Mouse (Mus musculus): ENCODE measurements at regions not wholly inside any gene's neighbourhood (a gene's known extent, or its start where the extent isn't known, plus 50 kb on each side); places are given as distances from the start of the nearest gene placed in this dataset.

DNA sequence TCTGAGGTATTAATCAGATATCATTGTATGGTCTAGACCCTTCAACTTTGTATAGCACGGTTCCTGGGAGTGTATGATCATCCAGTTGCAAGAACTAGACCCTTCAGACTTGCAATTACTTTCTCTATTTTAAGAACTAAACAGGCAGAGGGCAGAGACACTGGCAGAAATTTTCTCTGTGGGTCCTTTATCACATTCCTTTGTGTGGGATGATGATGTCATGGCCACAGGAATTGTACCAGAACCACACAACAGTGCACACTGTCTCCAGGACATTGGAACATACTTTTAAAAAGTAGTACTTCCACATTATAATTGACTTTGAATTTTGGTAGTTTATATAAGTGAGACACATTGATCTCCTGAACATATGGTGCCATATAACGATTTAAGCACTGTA lies 674.2 kb downstream of the Rfpl4b start:
- Histone ChIP-seq H3K36me3 (ENCODE audit: control insufficient read depth, insufficient read depth, low read length) (no peaks in the 10 kb centered on the region), H3K27ac (ENCODE audit: low read depth, low read length) (no peak overlapping the region), H3K9ac (ENCODE audit: low read depth, low read length) (no peak overlapping the region), H3K9me3 (replicated peaks; ENCODE audit: control insufficient read depth, low read length) (no peaks in the 10 kb centered on the region), H3K27me3 (ENCODE audit: control insufficient read depth, insufficient read depth, low read length) (no peaks in the 10 kb centered on the region), H3K4me3 (ENCODE audit: low read depth, low read length) (no peak overlapping the region), H3K4me1 (ENCODE audit: control insufficient read depth, insufficient read depth, low read length) (no peaks in the 10 kb centered on the region), H3K4me2 (no peak overlapping the region)
- no peak for ATAC-seq (replicated peaks; ENCODE audit: insufficient number of reproducible peaks, low FRiP score, low TSS enrichment)
- 76% methylated on average over 2 of the region's 2 CpGs for WGBS (ENCODE audit: insufficient replicate concordance)

- ATAC-seq (replicated peaks; ENCODE audit: insufficient number of reproducible peaks, low FRiP score, low TSS enrichment), result no peak
- no peak overlapping the region for H3K4me2 ChIP-seq
- no peaks in the 10 kb centered on the region for H3K9me3 ChIP-seq (replicated peaks; ENCODE audit: control insufficient read depth, low read length)
- H3K4me3 ChIP-seq (ENCODE audit: low read depth, low read length), result no peak overlapping the region
- no peak overlapping the region for H3K27ac ChIP-seq (ENCODE audit: low read depth, low read length)
- H3K9ac ChIP-seq (ENCODE audit: low read depth, low read length), result no peak overlapping the region
- no peaks in the 10 kb centered on the region for H3K27me3 ChIP-seq (ENCODE audit: control insufficient read depth, insufficient read depth, low read length)
- H3K4me1 ChIP-seq (ENCODE audit: control insufficient read depth, insufficient read depth, low read length), result no peaks in the 10 kb centered on the region
- H3K36me3 ChIP-seq (ENCODE audit: control insufficient read depth, insufficient read depth, low read length), result no peaks in the 10 kb centered on the region
Measured at GRCm38 (mm10) chr10:38139196-38139595, 682.4 kb downstream of the Rfpl4b start.

- Histone ChIP-seq H3K4me1 (ENCODE audit: control insufficient read depth, insufficient read depth, low read length) (no peaks in the 10 kb centered on the region), H3K9ac (ENCODE audit: low read depth, low read length) (no peak overlapping the region), H3K27me3 (ENCODE audit: control insufficient read depth, insufficient read depth, low read length) (no peaks in the 10 kb centered on the region), H3K36me3 (ENCODE audit: control insufficient read depth, insufficient read depth, low read length) (no peaks in the 10 kb centered on the region), H3K4me3 (ENCODE audit: low read depth, low read length) (no peak overlapping the region), H3K27ac (ENCODE audit: low read depth, low read length) (no peak overlapping the region), H3K9me3 (replicated peaks; ENCODE audit: control insufficient read depth, low read length) (no peaks in the 10 kb centered on the region), H3K4me2 (no peak overlapping the region)
- ATAC-seq (replicated peaks; ENCODE audit: insufficient number of reproducible peaks, low FRiP score, low TSS enrichment), result no peak; the same call in 1 of the 2 replicates
- 63% methylated on average over 3 of the region's 3 CpGs for WGBS (ENCODE audit: insufficient replicate concordance)
Measured at GRCm38 (mm10) chr10:38121911-38122573, 699.5 kb downstream of the Rfpl4b start.

- Histone ChIP-seq H3K27me3 (ENCODE audit: control insufficient read depth, insufficient read depth, low read length) (no peaks in the 10 kb centered on the region), H3K4me3 (ENCODE audit: low read depth, low read length) (no peak overlapping the region), H3K9me3 (replicated peaks; ENCODE audit: control insufficient read depth, low read length) (no peaks in the 10 kb centered on the region), H3K36me3 (ENCODE audit: control insufficient read depth, insufficient read depth, low read length) (no peaks in the 10 kb centered on the region), H3K4me1 (ENCODE audit: control insufficient read depth, insufficient read depth, low read length) (no peaks in the 10 kb centered on the region), H3K9ac (ENCODE audit: low read depth, low read length) (no peak overlapping the region), H3K27ac (ENCODE audit: low read depth, low read length) (no peak overlapping the region), H3K4me2 (no peak overlapping the region)
- no peak for ATAC-seq (replicated peaks; ENCODE audit: insufficient number of reproducible peaks, low FRiP score, low TSS enrichment)
- 59% methylated on average over 1 of the region's 1 CpGs for WGBS (ENCODE audit: insufficient replicate concordance)
Measured at GRCm38 (mm10) chr10:38118601-38119000, 703.0 kb downstream of the Rfpl4b start.

DNA sequence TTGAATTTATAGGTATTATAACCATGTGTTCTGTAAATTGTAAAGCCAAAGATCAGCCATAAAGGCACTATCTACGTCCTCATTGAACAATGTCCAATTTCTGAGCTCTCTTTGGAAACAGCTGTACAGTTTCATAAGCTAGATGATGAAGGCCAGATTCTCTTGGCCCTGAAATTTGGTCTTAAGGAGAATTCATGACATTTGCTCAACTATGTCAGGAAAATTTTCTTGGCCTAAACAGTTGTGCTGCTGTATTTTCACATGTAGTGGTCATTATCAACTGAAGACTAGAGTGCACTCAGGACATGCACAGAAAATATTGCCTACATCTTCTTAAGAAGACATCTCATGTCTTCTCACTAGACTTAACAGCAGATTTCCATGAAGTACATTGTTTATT lies 705.1 kb downstream of the Rfpl4b start:
- Histone ChIP-seq H3K27me3 (ENCODE audit: control insufficient read depth, insufficient read depth, low read length) (no peaks in the 10 kb centered on the region), H3K9me3 (replicated peaks; ENCODE audit: control insufficient read depth, low read length) (no peaks in the 10 kb centered on the region), H3K36me3 (ENCODE audit: control insufficient read depth, insufficient read depth, low read length) (no peaks in the 10 kb centered on the region), H3K27ac (ENCODE audit: low read depth, low read length) (no peak overlapping the region), H3K4me1 (ENCODE audit: control insufficient read depth, insufficient read depth, low read length) (no peaks in the 10 kb centered on the region), H3K4me3 (ENCODE audit: low read depth, low read length) (no peak overlapping the region), H3K9ac (ENCODE audit: low read depth, low read length) (no peak overlapping the region), H3K4me2 (no peak overlapping the region)
- no peak for ATAC-seq (replicated peaks; ENCODE audit: insufficient number of reproducible peaks, low FRiP score, low TSS enrichment)
- WGBS (ENCODE audit: insufficient replicate concordance), result 66% methylated on average over 1 of the region's 1 CpGs

GRCm38 (mm10) chr10:38114194-38114593 lies 707.4 kb downstream of the Rfpl4b start:
- H3K27me3 ChIP-seq (ENCODE audit: control insufficient read depth, insufficient read depth, low read length), result no peaks in the 10 kb centered on the region
- no peak overlapping the region for H3K9ac ChIP-seq (ENCODE audit: low read depth, low read length)
- no peaks in the 10 kb centered on the region for H3K36me3 ChIP-seq (ENCODE audit: control insufficient read depth, insufficient read depth, low read length)
- H3K27ac ChIP-seq (ENCODE audit: low read depth, low read length), result no peak overlapping the region
- WGBS (ENCODE audit: insufficient replicate concordance), result 67% methylated on average over 2 of the region's 2 CpGs
- H3K4me3 ChIP-seq (ENCODE audit: low read depth, low read length), result no peak overlapping the region
- no peaks in the 10 kb centered on the region for H3K4me1 ChIP-seq (ENCODE audit: control insufficient read depth, insufficient read depth, low read length)
- H3K4me2 ChIP-seq, result no peak overlapping the region
- no peaks in the 10 kb centered on the region for H3K9me3 ChIP-seq (replicated peaks; ENCODE audit: control insufficient read depth, low read length)
- ATAC-seq (replicated peaks; ENCODE audit: insufficient number of reproducible peaks, low FRiP score, low TSS enrichment), result no peak

DNA sequence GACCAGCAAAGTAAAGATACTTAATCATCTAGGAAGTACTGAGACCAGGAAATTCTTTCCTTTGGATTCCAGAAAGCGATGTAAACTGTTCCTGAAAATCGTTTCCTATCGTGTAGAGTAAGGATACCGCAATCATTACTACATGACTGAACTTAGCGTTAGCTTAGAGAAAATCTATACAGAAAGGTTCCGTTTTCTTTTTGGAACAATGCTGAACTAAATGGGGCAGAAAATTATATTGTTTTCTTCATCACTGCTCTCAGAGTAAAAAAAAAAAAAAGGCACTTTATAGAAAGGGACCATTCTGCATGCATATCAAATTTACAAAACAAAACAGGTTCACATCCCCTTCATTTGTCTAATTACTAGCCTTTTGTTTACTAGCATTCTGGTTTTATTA lies 713.0 kb downstream of the Rfpl4b start:
- Histone ChIP-seq H3K27me3 (ENCODE audit: control insufficient read depth, insufficient read depth, low read length) (no peaks in the 10 kb centered on the region), H3K36me3 (ENCODE audit: control insufficient read depth, insufficient read depth, low read length) (no peaks in the 10 kb centered on the region), H3K4me2 (no peak overlapping the region), H3K4me1 (ENCODE audit: control insufficient read depth, insufficient read depth, low read length) (no peaks in the 10 kb centered on the region), H3K9me3 (replicated peaks; ENCODE audit: control insufficient read depth, low read length) (no peaks in the 10 kb centered on the region), H3K27ac (ENCODE audit: low read depth, low read length) (no peak overlapping the region), H3K9ac (ENCODE audit: low read depth, low read length) (no peak overlapping the region), H3K4me3 (ENCODE audit: low read depth, low read length) (no peak overlapping the region)
- WGBS (ENCODE audit: insufficient replicate concordance), result 85% methylated on average over 6 of the region's 6 CpGs
- ATAC-seq (replicated peaks; ENCODE audit: insufficient number of reproducible peaks, low FRiP score, low TSS enrichment), result no peak

DNA sequence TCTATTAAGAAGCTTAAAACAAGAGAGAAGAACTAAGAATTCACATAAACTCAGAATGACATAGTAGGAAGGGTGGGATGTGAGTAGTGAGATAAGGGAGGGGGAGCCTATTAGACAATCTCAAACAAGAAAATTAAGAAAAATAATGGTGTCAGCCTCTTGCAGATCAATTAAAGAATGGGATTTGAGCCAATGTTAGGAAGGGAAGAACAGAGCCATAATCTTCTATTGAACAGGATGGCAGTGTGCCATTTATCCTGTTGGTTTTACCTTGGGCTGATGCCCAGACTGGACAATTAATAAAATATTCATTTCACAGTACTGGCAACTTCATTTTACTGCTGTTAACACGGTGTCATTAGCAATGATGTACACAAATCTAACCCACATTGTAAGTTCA lies 718.0 kb downstream of the Rfpl4b start:
- Histone ChIP-seq H3K4me1 (ENCODE audit: control insufficient read depth, insufficient read depth, low read length) (no peaks in the 10 kb centered on the region), H3K27me3 (ENCODE audit: control insufficient read depth, insufficient read depth, low read length) (no peaks in the 10 kb centered on the region), H3K36me3 (ENCODE audit: control insufficient read depth, insufficient read depth, low read length) (no peaks in the 10 kb centered on the region), H3K9me3 (replicated peaks; ENCODE audit: control insufficient read depth, low read length) (no peaks in the 10 kb centered on the region), H3K9ac (ENCODE audit: low read depth, low read length) (no peak overlapping the region), H3K4me2 (no peak overlapping the region), H3K27ac (ENCODE audit: low read depth, low read length) (no peak overlapping the region), H3K4me3 (ENCODE audit: low read depth, low read length) (no peak overlapping the region)
- WGBS (ENCODE audit: insufficient replicate concordance), result 44% methylated on average over 1 of the region's 1 CpGs
- ATAC-seq (replicated peaks; ENCODE audit: insufficient number of reproducible peaks, low FRiP score, low TSS enrichment), result no peak

GRCm38 (mm10) chr10:38078521-38078920 lies 743.1 kb downstream of the Rfpl4b start:
- ATAC-seq (replicated peaks; ENCODE audit: insufficient number of reproducible peaks, low FRiP score, low TSS enrichment), result no peak
- no peaks in the 10 kb centered on the region for H3K4me1 ChIP-seq (ENCODE audit: control insufficient read depth, insufficient read depth, low read length)
- H3K27ac ChIP-seq (ENCODE audit: low read depth, low read length), result no peak overlapping the region
- H3K9me3 ChIP-seq (replicated peaks; ENCODE audit: control insufficient read depth, low read length), result no peaks in the 10 kb centered on the region
- H3K4me2 ChIP-seq, result no peak overlapping the region
- no peaks in the 10 kb centered on the region for H3K27me3 ChIP-seq (ENCODE audit: control insufficient read depth, insufficient read depth, low read length)
- no peak overlapping the region for H3K4me3 ChIP-seq (ENCODE audit: low read depth, low read length)
- 86% methylated on average over 2 of the region's 2 CpGs for WGBS (ENCODE audit: insufficient replicate concordance)
- no peaks in the 10 kb centered on the region for H3K36me3 ChIP-seq (ENCODE audit: control insufficient read depth, insufficient read depth, low read length)
- no peak overlapping the region for H3K9ac ChIP-seq (ENCODE audit: low read depth, low read length)

Measured in heart, embryonic 11.5 days (tissue).